Mouse (Mus musculus): Measurements from ENCODE around the gene Cd19. TPM values are rescaled to one million over a fixed set of nuclear protein-coding genes. Genes with fewer than 3 reads are reported as not detected.

Cd19 gene
- polyA plus RNA-seq, 1 experiment from 2014 or later: not detected

DNA sequence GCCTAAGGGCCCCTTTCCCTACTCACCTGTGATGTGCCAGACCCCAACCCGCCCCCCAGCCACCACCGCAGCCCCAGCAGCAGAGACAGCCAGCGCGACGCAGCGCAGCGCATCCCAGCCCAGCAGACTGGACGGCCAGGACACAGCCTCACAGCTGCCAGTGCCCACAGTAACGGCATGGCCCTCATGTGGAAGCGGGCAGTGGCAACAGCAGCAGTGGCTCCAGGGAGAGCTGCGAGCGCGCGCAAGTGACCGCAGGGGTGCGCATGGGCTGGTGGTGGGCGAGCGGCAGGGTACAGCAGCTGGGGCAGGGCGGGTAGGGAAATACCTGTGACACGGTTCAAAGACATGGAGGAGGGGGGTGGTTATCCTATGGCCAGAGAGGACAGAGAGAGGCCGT is 31.5 kb upstream of the Cd19 start:
- Histone ChIP-seq H3K27ac (replicated peaks; ENCODE audit: low read depth, low read length) (no peak overlapping the region), H3K4me2 (ENCODE audit: low read depth, low read length) (no peak overlapping the region), H3K9me3 (replicated peaks; ENCODE audit: control insufficient read depth, low read length) (no peaks in the 10 kb centered on the region), H3K4me1 (ENCODE audit: control insufficient read depth, insufficient read depth, low read length) (no peaks in the 10 kb centered on the region), H3K27me3 (ENCODE audit: control insufficient read depth, insufficient read depth, low read length) (no peaks in the 10 kb centered on the region), H3K9ac (replicated peaks; ENCODE audit: low read length) (no peak overlapping the region), H3K4me3 (ENCODE audit: low read depth, low read length) (no peak overlapping the region), H3K36me3 (replicated peaks; ENCODE audit: control insufficient read depth, insufficient read depth, low read depth, low read length) (peaks cover 2% of the 10 kb centered on the region; the same call in 1 of the 2 replicates)
- DNase-seq (ENCODE audit: low spot score) (no peak), ATAC-seq (replicated peaks; ENCODE audit: insufficient number of reproducible peaks, low FRiP score, low TSS enrichment, low read depth) (no peak)
- 91% methylated on average over 21 of the region's 21 CpGs for WGBS

DNA sequence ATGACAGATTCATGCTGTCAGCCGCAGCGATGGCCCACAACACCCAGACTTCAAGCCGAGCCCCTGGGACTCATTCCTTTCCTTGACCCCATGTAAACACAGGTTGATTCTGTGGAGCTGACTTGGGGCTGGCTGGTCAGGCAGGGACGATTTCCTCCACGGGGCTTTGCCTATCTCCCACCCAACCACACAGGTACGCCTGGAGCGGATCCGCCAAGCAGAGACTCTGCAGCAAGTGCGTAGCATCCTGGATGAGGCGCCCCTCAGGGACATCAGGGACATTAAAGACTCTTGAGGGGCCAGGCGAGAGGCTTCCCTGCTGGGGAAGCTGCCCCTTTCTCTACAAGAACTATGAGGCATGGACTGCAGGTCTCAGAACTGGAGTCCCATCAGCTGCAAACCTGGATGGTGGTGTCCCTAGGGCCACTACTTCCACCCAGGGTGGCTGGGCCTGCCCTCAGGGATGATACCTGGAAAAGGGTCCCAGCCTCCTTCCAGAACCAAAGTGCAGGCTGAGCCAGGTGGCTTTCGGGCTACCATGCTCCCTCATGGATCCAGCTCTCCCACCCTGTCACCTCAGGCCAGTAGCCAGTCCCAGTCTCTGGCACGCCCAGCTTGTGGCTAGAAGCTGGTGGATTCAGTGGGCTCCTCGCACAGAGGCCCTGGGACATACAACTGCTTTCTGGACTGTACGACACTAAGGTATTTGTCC is 30.6 kb upstream of the Cd19 start:
- H3K27me3 ChIP-seq (ENCODE audit: control insufficient read depth, insufficient read depth, low read length): no peaks in the 10 kb centered on the region
- H3K4me1 ChIP-seq (ENCODE audit: control insufficient read depth, insufficient read depth, low read length): no peaks in the 10 kb centered on the region
- peaks cover 2% of the 10 kb centered on the region; the same call in 1 of the 2 replicates for H3K36me3 ChIP-seq (replicated peaks; ENCODE audit: control insufficient read depth, insufficient read depth, low read depth, low read length)
- H3K27ac ChIP-seq (replicated peaks; ENCODE audit: low read depth, low read length): no peak overlapping the region
- WGBS: 94% methylated on average over 15 of the region's 15 CpGs
- no peak overlapping the region for H3K4me2 ChIP-seq (ENCODE audit: low read depth, low read length)
- H3K9ac ChIP-seq (replicated peaks; ENCODE audit: low read length): no peak overlapping the region
- ATAC-seq (replicated peaks; ENCODE audit: insufficient number of reproducible peaks, low FRiP score, low TSS enrichment, low read depth) (no peak), DNase-seq (ENCODE audit: low spot score) (no peak)
- H3K9me3 ChIP-seq (replicated peaks; ENCODE audit: control insufficient read depth, low read length): no peaks in the 10 kb centered on the region
- H3K4me3 ChIP-seq (ENCODE audit: low read depth, low read length): no peak overlapping the region

DNA sequence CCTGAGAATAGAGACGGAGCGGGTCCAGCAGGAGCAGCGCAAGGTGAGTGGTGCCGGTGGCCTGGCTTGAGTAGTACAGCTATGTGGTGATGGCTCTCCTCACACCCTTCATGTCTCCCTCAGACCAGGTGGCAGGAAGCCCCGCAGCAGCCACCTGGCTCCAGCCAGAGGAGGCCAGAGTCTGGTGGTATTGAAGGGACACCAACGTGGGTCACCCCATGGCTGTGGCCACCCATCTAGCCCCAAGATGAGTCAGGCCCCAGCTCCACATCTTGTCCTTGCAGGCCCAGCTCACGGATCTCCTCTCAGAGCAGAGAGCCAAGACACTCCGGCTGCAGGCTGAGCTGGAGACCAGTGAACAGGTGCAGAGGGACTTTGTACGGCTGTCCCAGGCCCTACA is 29.8 kb upstream of the Cd19 start:
- H3K9me3 ChIP-seq (replicated peaks; ENCODE audit: control insufficient read depth, low read length): no peaks in the 10 kb centered on the region
- no peaks in the 10 kb centered on the region for H3K4me1 ChIP-seq (ENCODE audit: control insufficient read depth, insufficient read depth, low read length)
- no peak overlapping the region for H3K9ac ChIP-seq (replicated peaks; ENCODE audit: low read length)
- H3K4me3 ChIP-seq (ENCODE audit: low read depth, low read length): no peak overlapping the region
- no peaks in the 10 kb centered on the region for H3K27me3 ChIP-seq (ENCODE audit: control insufficient read depth, insufficient read depth, low read length)
- no peak for ATAC-seq (replicated peaks; ENCODE audit: insufficient number of reproducible peaks, low FRiP score, low TSS enrichment, low read depth)
- WGBS: 92% methylated on average over 9 of the region's 9 CpGs
- H3K27ac ChIP-seq (replicated peaks; ENCODE audit: low read depth, low read length): no peak overlapping the region
- H3K4me2 ChIP-seq (ENCODE audit: low read depth, low read length): no peak overlapping the region
- DNase-seq (ENCODE audit: low spot score): no peak
- H3K36me3 ChIP-seq (replicated peaks; ENCODE audit: control insufficient read depth, insufficient read depth, low read depth, low read length): peaks cover 2% of the 10 kb centered on the region; the same call in 1 of the 2 replicates

DNA sequence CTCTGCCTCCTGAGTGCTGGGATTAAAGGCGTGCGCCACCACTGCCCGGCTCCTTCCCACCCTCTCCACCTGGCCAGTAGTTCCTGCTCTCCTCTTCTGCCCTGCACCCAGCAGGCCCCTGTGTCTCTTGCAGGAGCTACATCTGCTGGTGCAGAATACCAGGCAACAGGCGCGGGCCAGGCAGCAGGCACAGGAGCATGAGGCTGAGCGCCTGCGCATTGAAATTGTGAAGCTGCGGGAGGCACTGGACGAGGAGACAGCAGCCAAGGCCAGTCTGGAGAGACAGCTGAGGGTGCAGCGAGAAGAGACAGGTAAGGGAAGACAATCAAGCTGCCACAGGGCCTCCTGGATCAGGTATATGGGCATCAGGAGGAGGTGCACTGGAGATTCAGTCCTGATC is 29.3 kb upstream of the Cd19 start:
- H3K4me1 ChIP-seq (ENCODE audit: control insufficient read depth, insufficient read depth, low read length): no peaks in the 10 kb centered on the region
- ATAC-seq (replicated peaks; ENCODE audit: insufficient number of reproducible peaks, low FRiP score, low TSS enrichment, low read depth): no peak
- WGBS: 93% methylated on average over 10 of the region's 10 CpGs
- no peak overlapping the region for H3K9ac ChIP-seq (replicated peaks; ENCODE audit: low read length)
- H3K27me3 ChIP-seq (ENCODE audit: control insufficient read depth, insufficient read depth, low read length): no peaks in the 10 kb centered on the region
- no peak overlapping the region for H3K27ac ChIP-seq (replicated peaks; ENCODE audit: low read depth, low read length)
- H3K4me3 ChIP-seq (ENCODE audit: low read depth, low read length): no peak overlapping the region
- H3K36me3 ChIP-seq (replicated peaks; ENCODE audit: control insufficient read depth, insufficient read depth, low read depth, low read length): peaks cover 2% of the 10 kb centered on the region; the same call in 1 of the 2 replicates
- DNase-seq (ENCODE audit: low spot score): no peak
- no peak overlapping the region for H3K4me2 ChIP-seq (ENCODE audit: low read depth, low read length)
- no peaks in the 10 kb centered on the region for H3K9me3 ChIP-seq (replicated peaks; ENCODE audit: control insufficient read depth, low read length)

DNA sequence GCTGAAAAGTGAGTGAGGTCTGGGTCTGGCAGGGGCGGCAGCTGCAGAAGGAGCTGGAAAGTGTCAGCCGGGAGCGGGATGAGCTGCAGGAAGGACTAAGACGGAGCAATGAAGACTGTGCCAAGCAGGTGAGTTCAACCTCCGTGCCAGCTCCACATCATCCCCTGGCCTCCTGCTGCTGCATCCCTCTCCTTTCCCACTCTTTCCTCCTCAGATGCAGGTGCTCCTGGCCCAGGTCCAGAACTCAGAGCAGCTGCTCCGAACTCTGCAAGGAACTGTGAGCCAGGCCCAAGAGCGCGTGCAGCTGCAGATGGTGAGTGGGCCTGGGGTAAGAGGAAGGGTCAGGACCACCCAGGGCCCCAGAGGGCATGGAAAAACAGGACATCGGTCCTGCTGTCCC is 25.4 kb upstream of the Cd19 start:
- 84% methylated on average over 9 of the region's 9 CpGs for WGBS
- H3K36me3 ChIP-seq (replicated peaks; ENCODE audit: control insufficient read depth, insufficient read depth, low read depth, low read length): no peaks in the 10 kb centered on the region; the same call in 1 of the 2 replicates

DNA sequence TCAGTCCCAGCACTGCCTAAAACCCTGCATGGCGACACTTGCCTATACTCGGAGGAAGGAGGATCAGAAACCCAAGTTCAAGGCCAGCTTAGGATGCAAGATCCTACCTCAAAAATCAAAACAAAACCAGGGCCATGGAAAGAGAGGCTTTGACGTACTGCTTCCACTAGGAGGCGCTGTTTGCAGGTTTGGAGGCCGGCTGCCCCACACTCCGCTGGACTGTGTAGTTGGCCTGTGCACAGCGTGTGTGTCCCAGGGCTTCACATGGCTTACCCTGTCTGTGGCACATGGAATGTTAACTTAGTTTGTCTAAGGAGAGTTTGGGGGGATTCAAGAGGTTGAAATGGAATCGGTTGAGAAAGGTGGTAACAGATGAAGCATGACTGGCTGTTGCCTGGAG is 22.2 kb upstream of the Cd19 start:
- Histone ChIP-seq H3K9me3 (replicated peaks; ENCODE audit: control insufficient read depth, low read length) (no peaks in the 10 kb centered on the region), H3K4me1 (ENCODE audit: control insufficient read depth, insufficient read depth, low read length) (no peaks in the 10 kb centered on the region), H3K4me2 (ENCODE audit: low read depth, low read length) (no peak overlapping the region), H3K36me3 (replicated peaks; ENCODE audit: control insufficient read depth, insufficient read depth, low read depth, low read length) (no peaks in the 10 kb centered on the region), H3K4me3 (ENCODE audit: low read depth, low read length) (no peak overlapping the region), H3K27me3 (ENCODE audit: control insufficient read depth, insufficient read depth, low read length) (no peaks in the 10 kb centered on the region), H3K27ac (replicated peaks; ENCODE audit: low read depth, low read length) (no peak overlapping the region), H3K9ac (replicated peaks; ENCODE audit: low read length) (no peak overlapping the region)
- DNase-seq (ENCODE audit: low spot score): peak; percentile 81
- WGBS: 20% methylated on average over 8 of the region's 8 CpGs
- ATAC-seq (replicated peaks; ENCODE audit: insufficient number of reproducible peaks, low FRiP score, low TSS enrichment, low read depth): no peak

More for the DNA sequence above, 25.4 kb upstream of the Cd19 start:
- Histone ChIP-seq H3K4me2 (ENCODE audit: low read depth, low read length) (no peak overlapping the region), H3K4me3 (ENCODE audit: low read depth, low read length) (no peak overlapping the region), H3K9ac (replicated peaks; ENCODE audit: low read length) (no peak overlapping the region), H3K27ac (replicated peaks; ENCODE audit: low read depth, low read length) (no peak overlapping the region), H3K27me3 (ENCODE audit: control insufficient read depth, insufficient read depth, low read length) (no peaks in the 10 kb centered on the region), H3K4me1 (ENCODE audit: control insufficient read depth, insufficient read depth, low read length) (no peaks in the 10 kb centered on the region), H3K9me3 (replicated peaks; ENCODE audit: control insufficient read depth, low read length) (no peaks in the 10 kb centered on the region)
- no peak for DNase-seq (ENCODE audit: low spot score)
- no peak for ATAC-seq (replicated peaks; ENCODE audit: insufficient number of reproducible peaks, low FRiP score, low TSS enrichment, low read depth)

DNA sequence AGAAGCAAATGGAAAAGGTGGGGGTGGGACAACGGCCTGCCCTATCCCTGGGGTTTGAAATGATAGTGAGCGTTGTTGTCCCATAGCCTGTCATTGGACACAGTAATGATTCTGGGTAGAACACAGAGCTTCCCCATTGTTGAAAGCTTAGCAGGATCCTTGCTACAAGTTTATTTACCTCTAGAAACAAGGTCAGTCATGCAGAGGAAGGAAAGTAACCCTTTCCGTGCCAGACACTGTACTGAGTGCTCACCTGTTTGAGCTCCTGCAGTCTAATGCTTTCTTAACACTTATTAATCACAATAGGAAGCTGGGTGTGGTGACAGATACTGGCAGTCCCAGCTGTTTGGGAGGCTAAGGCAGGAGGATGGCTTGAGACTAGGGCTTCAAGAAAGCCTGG is 21.1 kb upstream of the Cd19 start:
- H3K9ac ChIP-seq (replicated peaks; ENCODE audit: low read length): no peak overlapping the region
- H3K36me3 ChIP-seq (replicated peaks; ENCODE audit: control insufficient read depth, insufficient read depth, low read depth, low read length): no peaks in the 10 kb centered on the region
- no peak overlapping the region for H3K27ac ChIP-seq (replicated peaks; ENCODE audit: low read depth, low read length)
- no peak overlapping the region for H3K4me2 ChIP-seq (ENCODE audit: low read depth, low read length)
- DNase-seq (ENCODE audit: low spot score) (no peak), ATAC-seq (replicated peaks; ENCODE audit: insufficient number of reproducible peaks, low FRiP score, low TSS enrichment, low read depth) (no peak)
- 84% methylated on average over 3 of the region's 3 CpGs for WGBS
- H3K9me3 ChIP-seq (replicated peaks; ENCODE audit: control insufficient read depth, low read length): no peaks in the 10 kb centered on the region
- H3K4me3 ChIP-seq (ENCODE audit: low read depth, low read length): no peak overlapping the region
- no peaks in the 10 kb centered on the region for H3K27me3 ChIP-seq (ENCODE audit: control insufficient read depth, insufficient read depth, low read length)
- H3K4me1 ChIP-seq (ENCODE audit: control insufficient read depth, insufficient read depth, low read length): no peaks in the 10 kb centered on the region

DNA sequence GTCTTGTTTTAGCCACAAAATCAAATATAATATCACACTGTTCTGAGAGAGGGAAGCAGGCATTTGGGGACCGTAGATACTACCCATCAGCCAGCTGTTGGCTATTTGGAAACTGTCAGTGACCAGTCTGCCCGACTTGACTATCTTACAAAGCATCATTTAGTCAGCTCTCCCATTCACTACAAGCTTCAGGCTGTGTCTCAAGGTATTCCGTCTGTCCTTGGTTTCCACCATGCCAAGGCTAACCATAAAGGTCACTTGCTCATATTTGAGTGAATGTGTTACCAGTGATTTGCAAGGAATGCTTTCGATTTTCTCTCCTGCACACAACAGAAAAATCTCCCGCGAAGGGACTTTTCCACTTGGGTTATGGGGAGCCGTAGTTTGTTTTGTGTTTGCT is 20.0 kb upstream of the Cd19 start:
- Histone ChIP-seq H3K27ac (replicated peaks; ENCODE audit: low read depth, low read length) (no peak overlapping the region), H3K4me1 (ENCODE audit: control insufficient read depth, insufficient read depth, low read length) (peaks cover 1% of the 10 kb centered on the region; the same call in 1 of the 2 replicates), H3K36me3 (replicated peaks; ENCODE audit: control insufficient read depth, insufficient read depth, low read depth, low read length) (no peaks in the 10 kb centered on the region), H3K9me3 (replicated peaks; ENCODE audit: control insufficient read depth, low read length) (no peaks in the 10 kb centered on the region), H3K4me2 (ENCODE audit: low read depth, low read length) (no peak overlapping the region), H3K27me3 (ENCODE audit: control insufficient read depth, insufficient read depth, low read length) (no peaks in the 10 kb centered on the region), H3K4me3 (ENCODE audit: low read depth, low read length) (no peak overlapping the region), H3K9ac (replicated peaks; ENCODE audit: low read length) (no peak overlapping the region)
- WGBS: 86% methylated on average over 7 of the region's 7 CpGs
- no peak for ATAC-seq (replicated peaks; ENCODE audit: insufficient number of reproducible peaks, low FRiP score, low TSS enrichment, low read depth)
- DNase-seq (ENCODE audit: low spot score): no peak
